ENCODE assay signal across 12 mouse cellular contexts in the genomic region with DNA sequence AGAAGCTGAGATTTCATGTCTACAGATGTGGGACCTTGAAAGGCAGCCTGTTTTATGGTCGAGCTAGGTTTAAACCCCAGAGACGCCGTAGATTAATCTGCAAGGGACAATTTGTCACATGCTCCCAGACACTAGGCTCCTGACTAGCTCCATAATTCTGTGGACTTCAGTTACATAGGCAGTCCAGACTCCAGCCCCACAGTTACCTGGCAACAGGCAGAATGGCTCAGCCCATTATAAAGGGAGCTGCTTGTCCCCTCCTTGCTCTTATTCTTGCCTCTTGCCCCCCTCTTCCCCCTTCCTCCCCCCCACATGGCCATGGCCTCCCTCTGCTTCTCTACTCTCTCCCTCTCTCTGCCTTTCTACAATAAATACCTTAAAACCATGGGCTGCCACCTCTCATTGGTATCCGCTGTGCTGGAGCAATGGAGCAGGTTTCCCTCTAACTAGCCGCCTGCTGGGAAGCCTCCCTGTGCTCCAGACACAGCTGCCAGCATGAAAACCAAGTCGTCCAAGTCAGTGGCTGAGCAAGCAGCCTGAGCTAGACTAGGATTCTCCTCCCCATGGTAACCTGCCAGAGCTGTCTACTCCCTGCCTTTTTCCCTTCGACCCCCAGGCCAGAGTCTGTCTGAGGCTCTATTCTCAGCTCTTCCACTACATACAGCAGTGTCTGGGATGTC.
DNase-seq lines count a peak whose midpoint lies in the region; ATAC-seq and TF ChIP-seq lines count a peak whose summit lies in the region.
"Had no signal": no experiment of that assay in that cellular context is flagged by ENCODE, and none has a peak within 500 bp of the region (broad histone marks: within the 10 kb centered on the region; RNA-seq: fewer than 3 reads in every experiment).

No protein-coding gene starts in this region.

- H3K36me3 ChIP-seq in hindbrain, embryonic 11.5 days (ENCODE audit: control insufficient read depth, insufficient read depth, low read length): no peaks in the 10 kb centered on the region
- no peaks in the 10 kb centered on the region for H3K36me3 ChIP-seq in midbrain, postnatal 0 days (ENCODE audit: insufficient read depth, low read length)
- H3K36me3 ChIP-seq: stomach, embryonic 15.5 days had no signal

- H3K9me3 ChIP-seq in hindbrain, embryonic 11.5 days (ENCODE audit: control insufficient read depth, low read length): no peaks in the 10 kb centered on the region
- no peaks in the 10 kb centered on the region for H3K9me3 ChIP-seq in midbrain, postnatal 0 days (ENCODE audit: low read length)
- H3K9me3 ChIP-seq: stomach, embryonic 15.5 days had no signal

- no peaks in the 10 kb centered on the region for H3K27me3 ChIP-seq in hindbrain, embryonic 11.5 days (ENCODE audit: control insufficient read depth, insufficient read depth, low read length)
- H3K27me3 ChIP-seq in midbrain, postnatal 0 days (ENCODE audit: insufficient read depth, low read length): no peaks in the 10 kb centered on the region
- H3K27me3 ChIP-seq: stomach, embryonic 15.5 days had no signal

- no peak overlapping the region for H3K4me3 ChIP-seq in hindbrain, embryonic 11.5 days (ENCODE audit: low read depth, low read length)
- no peak overlapping the region for H3K4me3 ChIP-seq in midbrain, postnatal 0 days (ENCODE audit: low read depth, low read length)
- H3K4me3 ChIP-seq: stomach, embryonic 15.5 days had no signal

- no peaks in the 10 kb centered on the region for H3K4me1 ChIP-seq in hindbrain, embryonic 11.5 days (replicated peaks; ENCODE audit: control insufficient read depth, insufficient read depth, low read length)
- no peaks in the 10 kb centered on the region for H3K4me1 ChIP-seq in midbrain, postnatal 0 days (ENCODE audit: insufficient read depth, low read length)
- H3K4me1 ChIP-seq: stomach, embryonic 15.5 days had no signal

- WGBS in hindbrain, embryonic 11.5 days: 30% methylated on average over 7 of the region's 7 CpGs
- WGBS in midbrain, postnatal 0 days: 37% methylated on average over 7 of the region's 7 CpGs

- no peak overlapping the region for H3K4me2 ChIP-seq in hindbrain, embryonic 11.5 days (replicated peaks; ENCODE audit: low read depth, low read length)
- H3K4me2 ChIP-seq in midbrain, postnatal 0 days (ENCODE audit: low read depth, low read length, poor library complexity, severe bottlenecking): no peak overlapping the region
- H3K4me2 ChIP-seq: lung, embryonic 14.5 days; stomach, embryonic 15.5 days had no signal

- H3K9ac ChIP-seq in hindbrain, embryonic 11.5 days (ENCODE audit: low read depth, low read length): no peak overlapping the region
- H3K9ac ChIP-seq in midbrain, postnatal 0 days (replicated peaks; ENCODE audit: low read length, poor library complexity, severe bottlenecking): no peak overlapping the region
- H3K9ac ChIP-seq: lung, embryonic 14.5 days; stomach, embryonic 15.5 days had no signal

- TF ChIP-seq CTCF in midbrain, postnatal 0 days (IDR thresholded peaks at IDR 0.05): no peak

- H3K27ac ChIP-seq in hindbrain, embryonic 11.5 days (ENCODE audit: low read depth, low read length): no peak overlapping the region
- no peak overlapping the region for H3K27ac ChIP-seq in midbrain, postnatal 0 days (ENCODE audit: low read depth, low read length)
- H3K27ac ChIP-seq: stomach, embryonic 15.5 days had no signal

- peak; percentile 71 for ATAC-seq in frontal cortex, adult (ENCODE audit: low TSS enrichment)
- peak; percentile 78 for ATAC-seq in hindbrain, embryonic 11.5 days (ENCODE audit: low FRiP score)
- ATAC-seq in midbrain, postnatal 0 days (ENCODE audit: low FRiP score): peak; percentile 31; the same call in 1 of the 2 replicates
- no peak for ATAC-seq in granulocyte monocyte progenitor cell, adult 5-6 weeks (replicated peaks; ENCODE audit: poor library complexity, severe bottlenecking)
- ATAC-seq: Patski had no signal

- DNase-seq in frontal cortex, postnatal 25 days (ENCODE audit: low spot score in 2 of 2): no peak
- DNase-seq in cerebellum, postnatal 14 days: peak; percentile 24 to 47
- peak; percentile 12 for DNase-seq in hindbrain, embryonic 11.5 days (ENCODE audit: low spot score)
- DNase-seq in midbrain, postnatal 0 days (ENCODE audit: low spot score): peak; percentile 35
- no peak for DNase-seq in kidney, postnatal 14 days
- DNase-seq in ovary, postnatal 10 days (ENCODE audit: low spot score): no peak
- DNase-seq: layer of hippocampus, postnatal 36 days; lung, embryonic 14.5 days had no signal

Comparison
In these comparisons a context has a peak if more than half of its experiments do, and no peak if none do; other contexts are left out.
1. DNase-seq: peak in cerebellum, postnatal 14 days (2 of 2), hindbrain, embryonic 11.5 days (single experiment) and midbrain, postnatal 0 days (single experiment); none in frontal cortex, postnatal 25 days (0 of 2), kidney, postnatal 14 days (single experiment) and ovary, postnatal 10 days (single experiment).